Mouse (Mus musculus) brown adipose tissue, adult 24 weeks (tissue): ENCODE results near the gene Aire. TPM values are rescaled to one million over a fixed set of nuclear protein-coding genes. Genes with fewer than 3 reads are reported as not detected.
"Not testable (repeated sequence)": the region's sequence is repeated elsewhere in the genome, so short reads cannot be mapped to it uniquely, and the experiment has no call there.

ENCODE experiments used
- H3K27ac ChIP-seq: fragments of 200-500 bp; replicated peaks from 2 replicates; pipeline ENCODE4 v1.5.1; 2012; ENCODE audit warnings: low read depth, mild to moderate bottlenecking, low read length
- H3K4me1 ChIP-seq: fragments of 200-500 bp; 2 replicates; pipeline ENCODE4 v1.6.1; 2012; ENCODE audit warnings: low read length, mixed read lengths; ENCODE audit not compliant: control insufficient read depth, insufficient read depth, insufficient read length
- H3K4me3 ChIP-seq: fragments of 200-500 bp; 2 replicates; pipeline ENCODE4 v1.5.1; 2012; ENCODE audit warnings: low read depth, mild to moderate bottlenecking, low read length, moderate library complexity; ENCODE audit not compliant: insufficient read depth
- polyA plus RNA-seq: library from polyadenylated mRNA; stranded (reverse); fragments of >200 nt; gene quantifications from 2 replicates; pipeline ENCODE4 v1.2.4, GENCODE M21; 2012; ENCODE audit not compliant: missing spikeins, insufficient read depth, insufficient read length

Gene Aire
- polyA plus RNA-seq, 1 experiment = not detected

DNA sequence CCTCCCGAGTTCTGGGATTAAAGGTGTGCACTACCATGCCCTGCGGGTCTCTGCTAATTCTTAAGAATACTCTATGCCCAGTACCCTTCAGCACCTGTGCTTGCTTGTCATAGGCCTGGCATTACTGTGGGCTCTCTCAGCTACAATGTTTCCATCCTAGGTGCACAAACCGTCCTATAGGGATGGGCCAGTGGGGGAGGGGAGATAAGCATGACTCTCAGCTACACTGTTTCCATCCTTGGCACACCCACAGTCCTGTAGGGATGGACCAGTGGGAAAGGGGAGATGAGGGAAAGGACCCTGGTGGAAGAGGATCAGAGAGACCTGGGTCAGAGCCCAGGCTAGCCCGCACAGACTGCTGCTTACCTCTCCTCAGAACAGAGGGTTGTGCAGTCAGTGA is 6.3 kb downstream of the Aire start:
- no peaks in the 10 kb centered on the region for H3K4me1 ChIP-seq
- no peak overlapping the region for H3K4me3 ChIP-seq
- H3K27ac ChIP-seq = no peak overlapping the region

DNA sequence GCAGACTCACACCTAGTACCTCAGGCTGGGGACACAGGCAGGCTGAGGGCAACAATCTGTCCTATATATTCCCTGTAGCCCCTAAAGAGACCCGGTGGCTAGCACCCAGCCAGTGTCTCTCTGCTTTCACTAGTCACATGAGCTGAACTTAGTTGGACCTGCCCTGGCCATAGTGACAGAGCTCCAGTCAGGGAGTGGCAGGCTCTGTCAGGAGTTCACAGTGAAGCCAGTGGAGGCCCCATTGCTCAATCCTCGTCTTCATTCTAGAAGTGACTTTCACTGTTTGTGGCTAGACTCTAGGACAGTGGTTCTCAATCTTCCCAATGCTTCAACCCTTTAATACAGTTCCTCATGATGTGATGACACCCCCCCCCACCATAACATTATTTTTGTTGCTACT is 11.4 kb downstream of the Aire start:
- H3K27ac ChIP-seq = no peak overlapping the region
- H3K4me3 ChIP-seq = no peak overlapping the region
- H3K4me1 ChIP-seq = no peaks in the 10 kb centered on the region

DNA sequence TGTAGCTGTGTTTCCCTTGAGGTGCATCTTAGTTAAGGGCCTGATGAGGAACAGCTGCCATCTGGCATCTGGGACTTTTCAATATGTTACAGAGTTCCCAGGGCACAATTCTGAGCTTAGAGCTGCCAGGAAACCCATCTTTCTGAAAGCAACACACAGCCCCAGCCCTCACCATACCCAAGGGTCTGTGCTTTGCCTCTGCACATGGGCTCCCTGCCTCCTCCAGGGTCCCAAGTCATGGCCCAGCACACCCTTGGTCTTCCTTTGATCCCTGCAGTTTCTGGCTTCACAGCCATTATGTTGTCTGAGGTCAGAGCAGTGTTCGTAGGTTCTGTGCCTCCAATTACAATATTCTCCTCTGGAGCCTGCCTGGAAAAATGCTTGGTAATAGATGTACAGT is 14.3 kb downstream of the Aire start:
- Histone ChIP-seq H3K4me1 (no peaks in the 10 kb centered on the region), H3K27ac (no peak overlapping the region), H3K4me3 (no peak overlapping the region)

DNA sequence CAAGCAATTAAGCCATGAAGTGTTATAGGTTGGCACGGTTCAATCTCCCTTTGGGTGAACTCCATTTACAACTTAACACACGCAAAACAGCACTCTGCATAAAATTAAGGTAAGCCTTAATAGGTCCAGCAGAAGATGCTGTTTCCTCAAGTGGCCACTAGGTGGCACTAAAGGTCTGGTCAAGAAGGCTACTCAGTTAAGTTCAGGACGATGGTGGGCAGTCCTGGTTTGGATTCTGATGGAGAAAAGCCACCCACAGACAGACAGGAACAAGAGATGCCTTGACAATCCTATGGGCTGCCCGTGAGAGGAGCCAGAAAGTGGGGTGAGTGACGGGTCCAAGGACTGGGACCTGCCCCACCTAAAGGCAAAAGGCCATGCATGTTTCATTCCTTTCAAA is 15.3 kb downstream of the Aire start:
- Histone ChIP-seq H3K27ac (no peak overlapping the region), H3K4me3 (no peak overlapping the region), H3K4me1 (no peaks in the 10 kb centered on the region)

DNA sequence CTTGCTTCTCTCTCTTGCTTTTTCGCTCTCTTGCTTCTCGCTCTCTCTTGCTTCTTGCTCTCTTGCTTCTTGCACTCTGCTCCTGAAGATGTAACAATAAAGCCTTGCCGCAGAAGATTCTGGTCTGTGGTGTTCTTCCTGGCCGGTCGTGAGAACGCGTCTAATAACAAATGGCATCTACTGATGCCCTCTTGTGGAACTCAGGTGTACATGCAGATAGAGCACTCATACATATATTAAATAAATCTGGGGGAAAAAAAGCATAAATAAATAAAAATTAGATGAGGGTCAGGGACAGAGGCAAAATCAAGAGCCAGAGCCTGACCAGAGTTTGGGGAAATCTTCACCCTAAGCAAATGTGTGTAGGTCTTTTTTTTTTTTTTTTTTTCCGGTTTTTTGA is 18.0 kb downstream of the Aire start:
- H3K4me3 ChIP-seq = not testable (repeated sequence)

DNA sequence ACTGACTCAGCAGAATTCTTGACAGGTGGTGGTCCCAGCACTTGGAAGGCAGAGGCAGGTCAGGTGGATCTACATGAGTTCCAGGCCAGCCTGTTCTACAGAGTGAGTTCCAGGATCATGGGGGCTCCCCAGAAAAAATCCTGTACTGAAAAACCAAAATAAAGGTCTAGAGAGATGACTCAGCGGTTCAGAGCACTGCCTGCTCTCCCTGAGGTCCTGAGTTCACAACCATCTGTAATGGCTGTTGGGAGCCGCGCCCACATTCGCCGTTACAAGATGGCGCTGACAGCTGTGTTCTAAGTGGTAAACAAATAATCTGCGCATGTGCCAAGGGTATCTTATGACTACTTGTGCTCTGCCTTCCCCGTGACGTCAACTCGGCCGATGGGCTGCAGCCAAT is 23.4 kb downstream of the Aire start:
- not testable (repeated sequence) for H3K27ac ChIP-seq

More for the DNA sequence above, 18.0 kb downstream of the Aire start:
- not testable (repeated sequence) for H3K27ac ChIP-seq, H3K4me1 ChIP-seq

DNA sequence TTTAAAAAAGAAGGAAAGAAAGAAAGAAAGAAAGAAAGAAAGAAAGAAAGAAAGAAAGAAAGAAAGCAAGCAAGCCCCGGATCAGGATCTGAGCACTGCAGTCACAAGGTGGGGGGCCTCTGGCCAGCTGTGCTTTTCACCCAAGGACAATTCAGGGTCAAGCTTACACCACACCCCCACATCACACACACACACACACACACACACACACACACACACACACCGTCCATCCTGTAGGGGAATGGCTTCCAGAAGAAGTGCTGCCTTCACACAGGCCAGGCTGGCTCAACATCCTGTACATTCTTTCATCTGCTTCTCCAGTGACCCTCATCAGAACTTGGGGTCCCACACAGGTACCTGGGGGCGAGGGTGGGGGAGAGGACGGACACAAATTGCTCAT is 24.1 kb downstream of the Aire start:
- Histone ChIP-seq H3K4me1 (peaks cover 2% of the 10 kb centered on the region), H3K27ac (peak overlapping the region; percentile 50; the same call in 1 of the 2 replicates), H3K4me3 (no peak overlapping the region)

More for the DNA sequence above, 23.4 kb downstream of the Aire start:
- not testable (repeated sequence) for H3K4me1 ChIP-seq, H3K4me3 ChIP-seq

DNA sequence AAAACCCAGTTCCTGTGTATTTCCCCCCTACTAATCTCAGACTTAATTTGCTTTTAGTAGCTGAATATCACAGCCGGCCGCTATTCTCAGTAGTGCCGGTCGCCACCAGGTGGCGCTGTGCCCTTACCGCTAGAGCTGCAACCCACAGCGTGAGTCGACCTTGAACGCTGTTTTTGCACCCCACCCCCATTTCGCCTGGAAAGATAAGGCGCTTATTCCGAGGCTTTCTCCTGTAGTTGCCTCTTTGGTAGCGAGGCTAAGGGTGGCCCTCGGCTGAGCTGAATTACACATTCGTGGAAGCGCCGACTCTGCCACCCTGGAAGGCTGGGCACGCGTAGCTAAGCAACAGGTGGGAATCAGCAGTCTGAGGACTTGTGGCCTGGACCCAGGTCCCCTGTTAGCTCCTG is 24.6 kb downstream of the Aire start:
- peak overlapping the region; percentile 89 for H3K27ac ChIP-seq
- H3K4me3 ChIP-seq = peak overlapping the region; percentile 30; the same call in 1 of the 2 replicates

DNA sequence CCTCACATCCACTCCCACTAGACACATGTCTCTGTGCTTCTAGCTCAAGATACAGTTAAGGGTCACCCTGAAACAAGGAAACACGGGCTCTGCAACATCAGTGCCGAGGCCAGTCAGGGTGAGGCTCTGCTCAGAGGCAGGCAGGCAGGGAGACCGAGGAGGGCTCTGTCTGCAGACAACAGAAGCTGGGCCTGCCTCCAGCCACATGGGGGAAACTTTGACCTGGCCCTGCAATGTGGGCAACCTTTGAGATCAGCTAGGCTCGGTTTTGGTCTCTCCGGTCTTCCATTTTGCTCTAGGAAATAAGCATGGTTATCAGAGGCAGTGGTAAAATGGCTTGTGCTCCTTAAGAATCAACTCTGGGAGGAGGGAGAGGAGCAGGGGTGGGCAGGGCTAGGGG is 27.0 kb downstream of the Aire start:
- peak overlapping the region; percentile 100 for H3K27ac ChIP-seq

More for the DNA sequence above, 24.6 kb downstream of the Aire start:
- peaks cover 2% of the 10 kb centered on the region for H3K4me1 ChIP-seq

DNA sequence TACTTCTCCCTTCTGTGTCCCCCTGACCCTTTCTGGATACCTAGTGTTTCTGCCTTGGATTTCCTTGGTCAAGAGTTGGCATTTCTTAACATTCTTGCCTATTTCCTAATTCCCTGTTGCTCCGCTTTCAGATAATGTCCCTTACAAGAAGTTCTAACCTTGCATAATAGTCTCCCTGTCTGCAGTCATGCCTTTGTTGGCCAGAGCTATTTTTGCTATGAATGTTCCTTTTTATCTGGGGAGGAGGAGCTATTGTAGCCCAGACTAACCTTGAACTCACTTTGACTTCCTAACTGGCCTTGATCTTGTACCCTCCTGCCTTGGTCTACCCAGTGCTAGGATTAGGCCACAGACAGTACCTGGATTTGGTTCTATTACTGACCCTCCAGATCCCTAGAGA is 27.9 kb downstream of the Aire start:
- peak overlapping the region; percentile 100 for H3K27ac ChIP-seq
- no peak overlapping the region for H3K4me3 ChIP-seq
- H3K4me1 ChIP-seq = peaks cover 3% of the 10 kb centered on the region

More for the DNA sequence above, 27.0 kb downstream of the Aire start:
- peaks cover 2% of the 10 kb centered on the region for H3K4me1 ChIP-seq
- H3K4me3 ChIP-seq = no peak overlapping the region

DNA sequence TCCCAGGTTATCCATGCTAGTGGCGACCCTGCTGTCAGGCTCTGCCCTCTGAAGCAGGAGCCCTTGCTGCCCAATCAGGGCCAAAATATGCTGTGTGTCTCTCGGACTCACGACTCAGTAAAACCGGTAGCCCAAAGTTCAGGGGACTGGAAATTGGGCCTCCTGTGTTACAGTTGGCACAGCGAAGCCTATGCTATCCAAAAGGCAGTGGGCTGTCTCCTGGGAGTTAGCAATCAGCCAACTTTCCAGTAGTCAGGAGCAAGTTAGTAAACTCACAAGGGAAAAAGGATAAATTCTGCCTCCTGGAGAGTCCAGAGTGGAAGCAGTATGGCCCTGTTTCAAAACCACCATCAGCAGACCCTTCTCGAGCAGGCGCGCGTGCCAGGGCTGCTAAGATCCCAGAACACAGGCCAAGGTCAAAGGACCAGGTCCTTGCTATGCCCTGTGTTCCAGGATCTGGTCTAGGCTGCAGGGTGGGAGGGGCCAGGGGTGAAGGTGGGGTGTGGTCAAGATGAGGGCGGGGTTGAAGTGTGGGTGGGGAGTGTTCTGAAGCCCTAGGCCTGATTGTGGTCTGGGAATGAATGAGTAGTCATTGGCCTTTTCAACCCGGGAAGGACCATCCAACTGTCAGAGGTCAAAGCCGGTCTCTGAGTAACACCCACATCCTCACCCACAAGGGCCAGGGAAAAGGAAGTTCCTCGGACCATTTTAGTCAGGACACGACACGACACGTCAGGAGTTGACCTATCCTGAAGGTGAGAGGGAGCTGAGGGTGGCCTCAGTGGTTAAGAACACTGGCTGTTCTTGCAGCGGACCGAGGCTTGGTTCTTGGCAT is 30.5 kb downstream of the Aire start:
- Histone ChIP-seq H3K4me1 (peaks cover 8% of the 10 kb centered on the region), H3K27ac (peak overlapping the region; percentile 99), H3K4me3 (0 out of 2 replicates have a peak overlapping the region, but pooled peaks have one; percentile 17)

DNA sequence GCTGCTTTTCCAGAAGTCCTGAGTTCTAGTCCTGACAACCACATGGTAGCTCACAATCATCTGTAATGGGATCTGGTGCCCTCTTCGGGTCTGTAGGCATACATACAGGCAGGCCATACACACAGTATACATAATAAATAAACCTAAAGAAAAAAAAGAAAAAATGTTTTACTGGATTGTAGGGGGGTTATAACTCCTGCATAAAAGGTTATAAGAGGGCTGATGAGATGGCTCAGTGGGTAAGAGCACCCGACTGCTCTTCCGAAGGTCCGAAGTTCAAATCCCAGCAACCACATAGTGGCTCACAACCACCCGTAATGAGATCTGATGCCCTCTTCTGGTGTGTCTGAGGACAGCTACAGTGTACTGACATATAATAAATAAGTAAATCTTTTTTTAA is 32.3 kb downstream of the Aire start:
- H3K27ac ChIP-seq = peak overlapping the region; percentile 97
- H3K4me1 ChIP-seq = peaks cover 15% of the 10 kb centered on the region
- H3K4me3 ChIP-seq = not testable (repeated sequence)

DNA sequence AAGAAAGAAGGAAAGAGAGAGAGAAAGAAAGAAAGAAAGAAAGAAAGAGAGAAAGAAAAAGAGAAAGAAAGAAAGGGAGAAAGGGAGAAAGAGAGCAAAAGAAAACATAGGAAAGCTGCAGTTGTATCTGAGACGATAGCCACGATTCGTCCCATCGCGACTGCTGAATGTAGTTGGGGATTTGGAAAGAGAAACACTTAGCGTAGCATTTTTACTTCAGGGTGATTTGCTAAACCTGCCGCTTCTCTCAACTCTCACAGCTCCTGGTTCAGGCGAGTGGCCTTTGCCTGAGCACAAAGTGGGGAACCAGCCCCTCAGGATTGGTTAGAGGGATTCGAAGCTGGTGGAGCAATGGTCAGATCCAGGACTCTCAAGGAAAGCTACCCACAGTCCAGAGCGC is 33.1 kb downstream of the Aire start:
- Histone ChIP-seq H3K4me3 (peak overlapping the region; percentile 45), H3K27ac (peak overlapping the region; percentile 97), H3K4me1 (peaks cover 20% of the 10 kb centered on the region)

DNA sequence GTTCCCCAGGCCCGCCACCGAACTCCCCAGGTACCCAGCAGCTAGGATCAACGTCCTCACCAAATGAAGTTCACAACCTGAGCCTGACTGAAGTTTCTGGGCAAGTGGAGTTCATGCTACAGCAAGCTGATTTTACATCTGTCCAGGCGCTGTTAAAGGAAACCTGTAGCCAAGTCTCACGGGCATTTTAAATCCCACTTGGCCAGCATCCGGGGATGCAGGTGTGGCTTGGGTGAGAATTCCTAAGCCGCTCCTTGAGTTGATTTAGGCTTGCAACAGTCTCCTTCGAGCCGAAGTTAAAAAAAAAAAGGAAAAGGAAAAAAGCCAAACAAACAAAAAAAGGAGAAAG is 33.5 kb downstream of the Aire start, which contains the start of gene Pfkl:
Gene Pfkl, minus strand, starts transcription at position 139 of the 349 bp plus-strand sequence.
- H3K27ac ChIP-seq = peak within 1 kb of the TSS; percentile 97
- H3K4me3 ChIP-seq = peak within 1 kb of the TSS; percentile 85
- H3K4me1 ChIP-seq = peaks cover 20% of the 10 kb centered on the region

DNA sequence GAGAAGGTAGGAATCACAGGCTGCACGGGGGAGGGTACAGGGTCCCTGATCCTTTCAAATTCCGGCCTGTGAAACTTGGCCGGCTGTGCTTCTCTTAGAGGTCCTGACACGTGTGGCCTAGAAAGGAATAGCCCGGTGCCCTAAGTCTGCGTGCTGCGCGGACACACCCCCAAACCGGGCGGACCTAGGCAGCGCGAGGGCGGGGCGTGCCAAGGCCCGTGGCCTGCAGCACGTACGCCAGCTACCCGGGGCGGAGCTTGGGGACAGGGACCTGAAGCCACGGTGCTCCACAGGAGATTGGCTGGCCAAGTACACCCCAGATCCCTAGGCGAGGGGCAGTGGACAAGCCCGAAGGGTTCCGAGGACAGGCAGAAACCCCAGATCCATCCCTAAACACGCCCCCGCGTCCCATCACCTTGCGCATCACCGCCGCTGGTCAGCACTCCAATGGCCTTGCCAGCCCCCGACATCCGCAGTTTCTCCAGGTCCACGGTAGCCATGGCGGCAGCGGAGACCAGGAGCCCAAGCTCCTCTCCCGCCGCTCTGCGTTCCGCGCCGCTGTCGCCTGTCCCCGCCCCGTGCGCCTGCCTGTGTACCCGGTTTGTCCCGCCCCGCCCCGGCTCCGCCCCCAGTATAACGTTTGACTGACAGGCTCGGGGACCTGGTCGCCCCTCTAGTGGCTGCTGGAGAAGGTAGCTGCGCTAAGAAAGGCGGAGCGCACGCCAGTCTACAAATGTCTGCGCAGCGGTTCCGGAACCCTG is 34.0 kb downstream of the Aire start:
- Histone ChIP-seq H3K4me1 (peaks cover 20% of the 10 kb centered on the region), H3K27ac (peak overlapping the region; percentile 95), H3K4me3 (peak overlapping the region; percentile 85)
